Comparison of ENCODE assay signal across 16 mouse cellular contexts in the genomic region with DNA sequence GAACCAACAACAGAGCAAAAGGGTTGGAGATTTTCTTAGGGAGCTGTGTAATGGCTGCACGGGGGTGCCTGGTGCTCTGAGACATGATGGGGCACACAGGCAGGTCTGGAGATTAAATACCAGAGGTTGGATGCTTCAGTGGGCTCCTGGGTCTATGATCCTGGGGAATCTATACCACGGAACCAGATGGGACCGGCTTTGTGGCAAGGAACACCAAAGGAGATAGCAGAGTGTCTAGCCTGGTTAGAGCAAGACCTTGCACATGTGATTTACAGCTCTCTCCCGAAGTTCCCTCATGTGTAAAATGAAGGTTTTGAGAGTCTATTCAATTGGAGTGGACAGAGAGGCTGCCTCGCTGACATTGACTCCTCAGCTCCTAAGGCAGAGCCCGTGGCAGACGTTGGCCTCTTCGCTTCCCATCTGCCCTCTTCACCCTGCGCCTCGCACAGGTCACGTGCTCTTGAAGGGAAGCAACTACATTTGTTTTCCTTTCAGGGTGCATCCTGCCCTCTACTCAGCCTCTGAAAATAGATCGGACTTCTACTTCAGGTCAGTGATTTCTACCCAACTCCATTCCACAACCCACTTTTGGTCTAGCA. TPM values are rescaled to one million over a fixed set of nuclear protein-coding genes. Genes with fewer than 3 reads are reported as not detected.
DNase-seq lines count a peak whose midpoint lies in the region; ATAC-seq and TF ChIP-seq lines count a peak whose summit lies in the region.
"Had no signal": no experiment of that assay in that cellular context is flagged by ENCODE, and none has a peak within 500 bp of the region (broad histone marks: within the 10 kb centered on the region; RNA-seq: fewer than 3 reads in every experiment).

No protein-coding gene starts in this region.

- 47% methylated on average over 12 of the region's 12 CpGs for WGBS in lung, embryonic 16.5 days
- WGBS in kidney, postnatal 0 days, result 30% methylated on average over 12 of the region's 12 CpGs

- no peaks in the 10 kb centered on the region for H3K4me1 ChIP-seq in lung, embryonic 16.5 days (replicated peaks; ENCODE audit: control insufficient read depth, insufficient read depth, low read length)
- peaks cover 7% of the 10 kb centered on the region; the same call in 1 of the 2 replicates for H3K4me1 ChIP-seq in kidney, postnatal 0 days (replicated peaks; ENCODE audit: insufficient read depth, low read length)

- no peaks in the 10 kb centered on the region for H3K36me3 ChIP-seq in lung, embryonic 16.5 days (ENCODE audit: control insufficient read depth, insufficient read depth, low read length)
- no peaks in the 10 kb centered on the region for H3K36me3 ChIP-seq in kidney, postnatal 0 days (ENCODE audit: insufficient read depth, low read length)
- H3K36me3 ChIP-seq: embryonic facial prominence, embryonic 13.5 days; hindbrain, embryonic 15.5 days; midbrain, embryonic 12.5 days had no signal

- H3K9ac ChIP-seq in lung, embryonic 16.5 days (ENCODE audit: low read length), result no peak overlapping the region
- no peak overlapping the region for H3K9ac ChIP-seq in kidney, postnatal 0 days (ENCODE audit: low read depth, low read length)
- H3K9ac ChIP-seq: embryonic facial prominence, embryonic 13.5 days; hindbrain, embryonic 15.5 days; midbrain, embryonic 12.5 days had no signal

- ATAC-seq in lung, embryonic 16.5 days (ENCODE audit: low read depth), result 0 out of 2 replicates have a peak, but pooled peaks have one; percentile 45
- ATAC-seq in granulocyte monocyte progenitor cell, adult 5-6 weeks (replicated peaks; ENCODE audit: poor library complexity, severe bottlenecking), result peak; percentile 50
- no peak; the same call in 1 of the 2 replicates for ATAC-seq in kidney, postnatal 0 days (replicated peaks; ENCODE audit: low FRiP score, low read depth)

- H3K4me2 ChIP-seq in lung, embryonic 16.5 days (ENCODE audit: low read depth, low read length), result no peak overlapping the region
- no peak overlapping the region for H3K4me2 ChIP-seq in kidney, postnatal 0 days (ENCODE audit: low read length)
- H3K4me2 ChIP-seq: embryonic facial prominence, embryonic 13.5 days; hindbrain, embryonic 15.5 days; midbrain, embryonic 12.5 days had no signal

- DNase-seq in lung, postnatal 4 days, result no peak
- peak; percentile 75 for DNase-seq in kidney, postnatal 0 days (ENCODE audit: low spot score)
- peak; percentile 33 for DNase-seq in thymus, postnatal 25 days
- no peak for DNase-seq in ovary, postnatal 36 days (ENCODE audit: low spot score)
- no peak for DNase-seq in natural killer cell, adult 2 months (ENCODE audit: low spot score in 2 of 2)
- DNase-seq: cerebellum, adult 2 months; heart, adult 18-20 months; lung, postnatal 14 days; spleen, adult 18-20 months had no signal

- no peak overlapping the region for H3K4me3 ChIP-seq in lung, embryonic 16.5 days (ENCODE audit: low read length)
- H3K4me3 ChIP-seq in kidney, postnatal 0 days (replicated peaks; ENCODE audit: low read depth, low read length), result no peak overlapping the region
- H3K4me3 ChIP-seq: embryonic facial prominence, embryonic 13.5 days; hindbrain, embryonic 15.5 days; left cerebral cortex, adult 2 months; midbrain, embryonic 12.5 days had no signal

- H3K27me3 ChIP-seq in lung, embryonic 16.5 days (ENCODE audit: control insufficient read depth, insufficient read depth, low read depth, low read length), result no peaks in the 10 kb centered on the region; the same call in 1 of the 2 replicates
- no peaks in the 10 kb centered on the region for H3K27me3 ChIP-seq in kidney, postnatal 0 days (ENCODE audit: insufficient read depth, low read length)
- H3K27me3 ChIP-seq: embryonic facial prominence, embryonic 13.5 days; hindbrain, embryonic 15.5 days had no signal

- H3K9me3 ChIP-seq in lung, embryonic 16.5 days (ENCODE audit: control insufficient read depth, low read length), result no peaks in the 10 kb centered on the region
- no peaks in the 10 kb centered on the region for H3K9me3 ChIP-seq in kidney, postnatal 0 days (replicated peaks; ENCODE audit: low read length)
- H3K9me3 ChIP-seq: embryonic facial prominence, embryonic 13.5 days; hindbrain, embryonic 15.5 days; midbrain, embryonic 12.5 days had no signal

- no peak overlapping the region for H3K27ac ChIP-seq in lung, embryonic 16.5 days (ENCODE audit: low read length)
- H3K27ac ChIP-seq in kidney, postnatal 0 days, result no peak overlapping the region
- H3K27ac ChIP-seq: embryonic facial prominence, embryonic 13.5 days; hindbrain, embryonic 15.5 days; left cerebral cortex, adult 2 months; midbrain, embryonic 12.5 days had no signal

- TF ChIP-seq CTCF in kidney, postnatal 0 days (IDR thresholded peaks at IDR 0.05; ENCODE audit: low read depth), result no peak

RNA-seq across cellular contexts. Expression of a gene that starts 28.9 kb away (rescaled TPM):
- 0.29 and 0.54 TPM in 2 replicates for polyA plus RNA-seq in lung, embryonic 16.5 days (2015; fragmentation: Nextera tagmentation; extraction: Ambion mirVana)
- total RNA-seq in granulocyte monocyte progenitor cell, adult 5-6 weeks (2014; fragmentation: Nextera tagmentation), result 1.2 TPM in 1 of 2 replicates, not detected in the other
- total RNA-seq in granulocyte monocyte progenitor cell, adult 5-6 weeks (2017), result not detected in 2 replicates
- 0.39 and 0.40 TPM in 2 replicates for polyA plus RNA-seq in kidney, postnatal 0 days (2015; fragmentation: Nextera tagmentation; extraction: Ambion mirVana)
- total RNA-seq: liver, adult 2 months had no signal
- polyA plus RNA-seq: liver, adult 2 months had no signal

RNA-seq across cellular contexts. Expression of a gene that starts 42.3 kb away (rescaled TPM):
- polyA plus RNA-seq in lung, embryonic 16.5 days (2015; fragmentation: Nextera tagmentation; extraction: Ambion mirVana), result 22.4 and 28.6 TPM in 2 replicates
- total RNA-seq in granulocyte monocyte progenitor cell, adult 5-6 weeks (2014; fragmentation: Nextera tagmentation), result not detected in 2 replicates
- total RNA-seq in granulocyte monocyte progenitor cell, adult 5-6 weeks (2017), result not detected in 2 replicates
- 2.2 TPM in 2 replicates for polyA plus RNA-seq in kidney, postnatal 0 days (2015; fragmentation: Nextera tagmentation; extraction: Ambion mirVana)

Comparison
In these comparisons a context has a peak if more than half of its experiments do, and no peak if none do; other contexts are left out.
1. DNase-seq: peak in kidney, postnatal 0 days (single experiment) and thymus, postnatal 25 days (single experiment); none in lung, postnatal 4 days (0 of 2), ovary, postnatal 36 days (single experiment) and natural killer cell, adult 2 months (0 of 2).